In genomic region chr10:26014298-26014697, GRCm38 (mm10) we compare ENCODE assay signal across 12 mouse cellular contexts.
"Had no signal": no experiment of that assay in that cellular context is flagged by ENCODE, and none has a peak within 500 bp of the region (broad histone marks: within the 10 kb centered on the region; RNA-seq: fewer than 3 reads in every experiment).

No protein-coding gene starts in this region.

- DNase-seq: cerebellum, postnatal 14 days; cerebellum, postnatal 25 days; cerebellum, postnatal 36 days; embryo, embryonic 11 days; forebrain, postnatal 0 days; gastrocnemius, adult 2 months; gastrocnemius, postnatal 10 days; gastrocnemius, postnatal 14 days; gastrocnemius, postnatal 25 days; gastrocnemius, postnatal 36 days; heart, adult 18-20 months; heart, adult 2 months had no signal
